Mouse (Mus musculus) myocyte (in vitro differentiated cells): ENCODE measurements around the gene Selenbp1.
A peak's percentile ranks its signal among the peaks of the same experiment; 100 is the strongest.

Experiments
- CEBPB ChIP-seq: IDR thresholded peaks from 2 replicates; pipeline ENCODE4 v1.6.1; 2011; ENCODE audit warnings: mild to moderate bottlenecking, moderate library complexity; ENCODE audit not compliant: poor library complexity, insufficient read depth, severe bottlenecking
- E2F4 ChIP-seq: IDR thresholded peaks from one replicate; pipeline ENCODE4 v1.6.1; 2011; ENCODE audit warnings: mild to moderate bottlenecking, control low read depth, moderate library complexity; ENCODE audit not compliant: insufficient read depth
- MAX ChIP-seq: IDR thresholded peaks from one replicate; pipeline ENCODE4 v1.6.1; 2011; ENCODE audit warnings: low read depth, mild to moderate bottlenecking, control low read depth
- MYOD1 ChIP-seq, 3 experiments: IDR thresholded peaks; one replicate each; pipeline ENCODE4 v1.6.1; 2011; ENCODE audit warnings: control low read depth in 2 of 3, low read depth in 2 of 3, mild to moderate bottlenecking in 2 of 3, moderate library complexity in 1 of 3; ENCODE audit not compliant: insufficient read length in 2 of 3, control insufficient read depth in 1 of 3
- MYOG ChIP-seq, 3 experiments: IDR thresholded peaks; one replicate each; pipeline ENCODE4 v1.6.1; 2011; ENCODE audit warnings: control low read depth in 2 of 3, low read depth in 2 of 3, mild to moderate bottlenecking in 2 of 3; ENCODE audit not compliant: insufficient read length in 2 of 3, control insufficient read depth in 1 of 3, insufficient read depth in 1 of 3
- POLR2A ChIP-seq: IDR thresholded peaks from one replicate; pipeline ENCODE4 v1.6.1; 2011; ENCODE audit warnings: low read depth, mild to moderate bottlenecking, control low read depth, moderate library complexity; ENCODE audit not compliant: insufficient read length
- POLR2AphosphoS2 ChIP-seq: IDR thresholded peaks from one replicate; pipeline ENCODE4 v1.6.1; 2011; ENCODE audit warnings: low read depth, control low read depth; ENCODE audit not compliant: insufficient read length
- REST ChIP-seq: IDR thresholded peaks from one replicate; pipeline ENCODE4 v1.6.1; 2011; ENCODE audit warnings: mild to moderate bottlenecking, control low read depth, moderate library complexity; ENCODE audit not compliant: insufficient read depth, insufficient read length
- TCF12 ChIP-seq: IDR thresholded peaks from one replicate; pipeline ENCODE4 v1.6.1; 2011; ENCODE audit warnings: mild to moderate bottlenecking, control low read depth; ENCODE audit not compliant: poor library complexity, insufficient read depth, severe bottlenecking
- TCF3 ChIP-seq: IDR thresholded peaks from one replicate; pipeline ENCODE4 v1.6.1; 2011; ENCODE audit warnings: low read depth, control low read depth; ENCODE audit not compliant: insufficient read length
- USF1 ChIP-seq: IDR thresholded peaks from one replicate; pipeline ENCODE4 v1.6.1; 2011; ENCODE audit warnings: low read depth, mild to moderate bottlenecking, control low read depth, moderate library complexity

GRCm38 (mm10) chr3:94989159-94989761 lies 56.4 kb downstream of the Selenbp1 start:
- no peak for TF ChIP-seq E2F4
- no peak for TF ChIP-seq CEBPB
- no peak for TF ChIP-seq POLR2A
- no peak for TF ChIP-seq USF1
- no peak for TF ChIP-seq TCF3
- TF ChIP-seq MYOG (IDR thresholded peaks at IDR 0.05; ENCODE audit: control insufficient read depth in 1 of 3, insufficient read depth in 1 of 3, insufficient read length in 2 of 3, low read depth in 2 of 3) = peak in 2 of 3 experiments; percentile 28 to 77
- no peak for TF ChIP-seq MAX
- TF ChIP-seq POLR2AphosphoS2 = no peak
- TF ChIP-seq TCF12 = peak; percentile 30
- peak; percentile 50 to 88 (median 81) for TF ChIP-seq MYOD1 (IDR thresholded peaks at IDR 0.05; ENCODE audit: control insufficient read depth in 1 of 3, insufficient read length in 2 of 3, low read depth in 2 of 3)
- TF ChIP-seq REST = no peak
